Mouse (Mus musculus) testis, adult 2 months (tissue): Measurements from ENCODE around the gene Lhfpl1.
"Not testable (repeated sequence)": the region's sequence is repeated elsewhere in the genome, so short reads cannot be mapped to it uniquely, and the experiment has no call there.

Experiments
- CTCF ChIP-seq: fragments of 200-500 bp; IDR thresholded peaks from 2 replicates; pipeline ENCODE4 v1.5.1; 2012; ENCODE audit warnings: low read depth, mild to moderate bottlenecking, inconsistent platforms, low read length, moderate library complexity; ENCODE audit not compliant: control insufficient read depth, insufficient read depth, insufficient replicate concordance
- POLR2A ChIP-seq: fragments of 200-500 bp; IDR thresholded peaks from 2 replicates; pipeline ENCODE4 v1.6.1; 2012; ENCODE audit warnings: low read depth, mild to moderate bottlenecking, inconsistent platforms, low read length, moderate library complexity; ENCODE audit not compliant: control insufficient read depth

- not testable (repeated sequence) for TF ChIP-seq CTCF, POLR2A
Observed at GRCm38 (mm10) chrX:145300232-145300631, 48.7 kb downstream of the Lhfpl1 start.
